Mouse (Mus musculus) liver, postnatal 0 days (tissue): Measurements from ENCODE around the gene Gnao1. TPM values are rescaled to one million over a fixed set of nuclear protein-coding genes. Genes with fewer than 3 reads are reported as not detected.

Experiments used
- ATAC-seq: fragments of 200-750 bp; cut with Nextera tagmentation; 2 replicates; pipeline ENCODE4 v1.8.0; 2017; ENCODE audit warnings: mild to moderate bottlenecking, moderate library complexity
- DNase-seq: peaks from one replicate; pipeline ENCODE4 v3.0.0-alpha.2; 2016
- H3K27ac ChIP-seq: fragments of 300-500 bp; sonication (generic); 2 replicates; pipeline ENCODE4 v1.5.1; 2014; ENCODE audit warnings: antibody characterized with exemption, moderate library complexity, mild to moderate bottlenecking, low read depth
- H3K27me3 ChIP-seq: fragments of 300-500 bp; sonication (generic); 2 replicates; pipeline ENCODE4 v1.6.1; 2014; ENCODE audit warnings: low read length, control low read depth, mixed read lengths; ENCODE audit not compliant: insufficient read depth
- H3K36me3 ChIP-seq: fragments of 300-500 bp; sonication (generic); replicated peaks from 2 replicates; pipeline ENCODE4 v1.6.1; 2014; ENCODE audit warnings: mild to moderate bottlenecking, control low read depth, low read length, moderate library complexity, mixed read lengths; ENCODE audit not compliant: insufficient read depth
- H3K4me1 ChIP-seq: fragments of 300-500 bp; sonication (generic); 2 replicates; pipeline ENCODE4 v1.6.1; 2014; ENCODE audit warnings: antibody characterized with exemption, mild to moderate bottlenecking, control low read depth; ENCODE audit not compliant: insufficient read depth
- H3K4me2 ChIP-seq: fragments of 300-500 bp; sonication (generic); 2 replicates; pipeline ENCODE4 v1.6.1; 2014; ENCODE audit warnings: low read depth, mild to moderate bottlenecking, low read length, moderate library complexity, mixed read lengths
- H3K4me3 ChIP-seq: fragments of 300-500 bp; sonication (generic); 2 replicates; pipeline ENCODE4 v1.5.1; 2014; ENCODE audit warnings: low read depth, low read length
- H3K9ac ChIP-seq: fragments of 300-500 bp; sonication (generic); replicated peaks from 2 replicates; pipeline ENCODE4 v1.6.1; 2014; ENCODE audit warnings: mild to moderate bottlenecking, moderate library complexity
- H3K9me3 ChIP-seq: fragments of 300-500 bp; sonication (generic); 2 replicates; pipeline ENCODE4 v1.6.1; 2016; ENCODE audit warnings: mild to moderate bottlenecking, control low read depth, low read length, mixed read lengths
- CTCF ChIP-seq: sonication (generic); IDR thresholded peaks from 2 replicates; pipeline ENCODE4 v1.5.1; 2016; ENCODE audit warnings: antibody characterized with exemption, low read depth
- EP300 ChIP-seq: IDR thresholded peaks from 2 replicates; pipeline ENCODE4 v1.6.1; 2016; ENCODE audit warnings: antibody characterized with exemption, low read depth, mild to moderate bottlenecking
- WGBS: fragments of 180-500 bp; shearing (Covaris S2); extraction: QIAGEN DNeasy Blood & Tissue Kit; methylation state at CpG from one replicate; pipeline ENCODE4 v1.1.7; 2014; ENCODE audit not compliant: insufficient replicate concordance; 5-methylcytosine and 5-hydroxymethylcytosine counted together
- polyA plus RNA-seq: library from polyadenylated mRNA; unstranded; fragments of >200 nt; fragmentation: Nextera tagmentation; extraction: Ambion mirVana; gene quantifications from 2 replicates; pipeline ENCODE4 v1.2.1, GENCODE M21; 2015

Gnao1 gene
- polyA plus RNA-seq, 1 experiment from 2014 or later: 0.08 TPM

DNA sequence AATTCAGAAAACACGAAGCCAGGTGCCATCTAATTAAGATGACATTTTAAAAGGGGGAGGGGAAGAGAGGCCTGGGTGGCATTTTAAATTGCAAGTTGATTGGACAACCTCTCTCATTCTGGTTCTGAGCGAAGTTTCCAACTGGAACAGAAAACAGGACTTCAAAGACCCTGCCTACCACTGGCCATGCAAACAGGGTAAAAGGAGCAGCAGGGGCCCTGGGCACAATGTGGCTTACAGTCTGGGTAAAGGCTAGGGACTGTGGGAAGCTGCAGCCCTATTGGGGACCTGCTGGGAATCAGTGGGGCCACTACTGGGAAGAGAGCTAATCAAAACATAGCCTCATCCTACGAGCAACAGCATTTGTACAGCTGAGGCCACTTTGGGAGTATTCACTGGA is 115.7 kb downstream of the Gnao1 start:
- Histone ChIP-seq H3K9ac (no peak overlapping the region), H3K27me3 (no peaks in the 10 kb centered on the region), H3K36me3 (no peaks in the 10 kb centered on the region), H3K27ac (no peak overlapping the region), H3K4me3 (no peak overlapping the region), H3K4me1 (no peaks in the 10 kb centered on the region), H3K4me2 (no peak overlapping the region), H3K9me3 (no peaks in the 10 kb centered on the region)
- DNase-seq (no peak), ATAC-seq (no peak)
- WGBS: 40% methylated on average over 3 of the region's 3 CpGs
- TF ChIP-seq EP300: no peak
- TF ChIP-seq CTCF: no peak

DNA sequence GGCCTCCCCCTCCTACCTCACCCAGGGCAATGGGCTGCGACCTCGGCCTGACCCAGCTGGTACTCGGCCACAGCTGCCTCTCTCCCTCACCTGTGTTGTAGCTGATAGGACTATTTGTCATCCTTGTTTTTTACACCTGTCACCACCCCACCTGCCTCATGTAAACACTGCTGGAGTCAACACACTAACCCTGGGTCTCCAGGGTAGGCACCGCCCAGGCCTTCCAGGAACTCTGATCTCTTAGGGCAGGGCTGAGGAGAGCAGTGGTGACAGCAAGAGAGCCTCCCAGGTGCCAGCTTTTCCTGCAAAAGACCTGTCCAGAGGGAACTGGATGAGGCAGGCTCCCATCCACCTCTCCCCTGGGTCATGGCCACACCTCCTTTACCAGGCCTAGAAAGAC is 119.5 kb downstream of the Gnao1 start:
- Histone ChIP-seq H3K4me3 (no peak overlapping the region), H3K9me3 (no peaks in the 10 kb centered on the region), H3K4me2 (no peak overlapping the region), H3K4me1 (no peaks in the 10 kb centered on the region), H3K27ac (no peak overlapping the region), H3K36me3 (no peaks in the 10 kb centered on the region), H3K27me3 (no peaks in the 10 kb centered on the region), H3K9ac (no peak overlapping the region)
- ATAC-seq: no peak
- no peak for DNase-seq
- TF ChIP-seq EP300 (no peak), CTCF (no peak)
- WGBS: 77% methylated on average over 4 of the region's 4 CpGs

DNA sequence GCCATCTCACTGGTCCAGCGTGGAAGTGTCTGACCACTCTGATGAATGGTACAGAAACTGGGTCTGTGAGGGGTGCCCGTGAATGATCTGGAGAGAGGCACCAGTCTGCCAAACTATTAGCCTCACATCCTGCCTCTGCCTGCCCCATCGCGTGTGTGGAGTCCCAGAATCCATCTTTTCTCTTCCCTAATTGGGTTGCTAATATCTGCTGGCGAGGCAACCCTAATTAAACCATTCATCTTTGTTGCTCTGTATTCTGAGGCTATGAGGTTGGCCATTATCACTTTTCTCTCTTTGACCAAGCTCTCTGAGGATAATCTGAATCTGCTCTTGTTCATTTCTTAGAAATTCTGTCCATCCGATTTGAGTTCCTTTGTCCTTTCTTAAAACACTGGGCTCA is 121.6 kb downstream of the Gnao1 start:
- Histone ChIP-seq H3K27ac (no peak overlapping the region), H3K9ac (no peak overlapping the region), H3K4me3 (no peak overlapping the region), H3K9me3 (no peaks in the 10 kb centered on the region), H3K4me1 (no peaks in the 10 kb centered on the region), H3K36me3 (no peaks in the 10 kb centered on the region), H3K27me3 (no peaks in the 10 kb centered on the region), H3K4me2 (no peak overlapping the region)
- WGBS: 79% methylated on average over 6 of the region's 6 CpGs
- DNase-seq (no peak), ATAC-seq (no peak)
- TF ChIP-seq EP300 (no peak), CTCF (no peak)

DNA sequence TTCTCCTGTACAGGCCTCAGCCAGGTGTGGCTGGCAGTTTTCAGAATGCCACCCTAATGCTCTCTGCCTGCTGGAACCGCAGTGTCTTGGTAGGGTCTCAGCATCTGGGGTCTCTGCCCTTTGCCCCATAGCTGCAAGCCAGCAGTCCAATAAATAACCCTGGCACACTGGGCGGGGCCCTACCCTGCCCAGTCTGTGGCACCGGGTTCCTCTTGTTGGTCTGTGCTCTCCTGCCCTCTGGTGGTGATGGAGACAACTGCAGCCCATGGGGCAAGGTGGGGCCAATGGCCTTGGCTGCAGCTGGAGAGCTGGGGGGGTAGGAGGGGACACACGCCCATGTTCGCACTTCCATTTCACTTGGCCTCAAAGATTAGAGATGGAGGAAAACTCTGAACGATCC is 123.1 kb downstream of the Gnao1 start:
- H3K27ac ChIP-seq: no peak overlapping the region
- no peaks in the 10 kb centered on the region for H3K9me3 ChIP-seq
- TF ChIP-seq CTCF: peak; percentile 97
- no peak for TF ChIP-seq EP300
- DNase-seq (peak; percentile 86), ATAC-seq (peak; percentile 41; the same call in 1 of the 2 replicates)
- no peaks in the 10 kb centered on the region for H3K27me3 ChIP-seq
- no peak overlapping the region for H3K9ac ChIP-seq
- H3K4me3 ChIP-seq: no peak overlapping the region
- no peaks in the 10 kb centered on the region for H3K36me3 ChIP-seq
- H3K4me2 ChIP-seq: no peak overlapping the region
- no peaks in the 10 kb centered on the region for H3K4me1 ChIP-seq
- WGBS: 25% methylated on average over 6 of the region's 6 CpGs

DNA sequence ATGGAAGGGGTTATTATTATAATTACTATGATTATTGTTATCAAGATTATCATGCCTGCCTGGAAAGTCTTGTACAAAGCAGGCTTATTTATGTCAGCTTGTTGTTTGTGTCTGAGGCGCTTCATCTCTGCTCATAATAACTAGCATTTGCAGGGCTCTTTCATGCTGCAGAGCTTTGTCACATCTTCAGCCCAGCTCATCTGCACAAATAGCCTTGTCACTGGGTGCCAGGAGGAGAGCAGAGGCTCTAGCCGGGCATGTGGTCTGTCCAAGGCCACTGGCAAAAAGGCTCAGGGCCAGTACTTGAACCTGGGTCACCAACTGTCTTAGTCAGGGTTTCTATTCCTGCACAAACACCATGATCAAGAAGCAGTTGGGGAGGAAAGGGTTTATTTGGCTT is 123.5 kb downstream of the Gnao1 start:
- no peaks in the 10 kb centered on the region for H3K9me3 ChIP-seq
- no peak overlapping the region for H3K4me3 ChIP-seq
- WGBS: 63% methylated on average over 2 of the region's 2 CpGs
- H3K36me3 ChIP-seq: no peaks in the 10 kb centered on the region
- DNase-seq: no peak
- no peaks in the 10 kb centered on the region for H3K27me3 ChIP-seq
- H3K4me2 ChIP-seq: no peak overlapping the region
- ATAC-seq: no peak
- H3K9ac ChIP-seq: no peak overlapping the region
- TF ChIP-seq EP300 (no peak), CTCF (no peak)
- no peak overlapping the region for H3K27ac ChIP-seq
- H3K4me1 ChIP-seq: no peaks in the 10 kb centered on the region

DNA sequence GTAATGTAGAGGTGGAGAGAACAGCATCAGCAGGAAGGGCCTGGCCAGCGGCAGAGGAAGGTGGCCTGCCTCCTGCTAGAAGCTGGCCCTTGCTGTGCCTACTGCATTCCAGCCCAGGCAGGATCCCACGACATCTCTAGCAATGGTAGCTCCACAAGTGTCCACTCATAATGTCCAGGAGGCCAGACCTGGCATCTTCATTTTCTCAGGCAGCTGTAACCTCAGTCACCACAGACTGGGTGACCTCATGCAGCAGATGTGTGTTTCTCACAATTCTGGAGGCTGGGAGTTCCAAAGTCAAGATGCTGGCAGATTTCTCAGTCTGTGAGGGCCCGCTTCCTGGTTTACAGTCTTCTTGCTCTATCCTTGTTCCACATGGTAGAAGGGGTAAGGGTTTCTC is 128.4 kb downstream of the Gnao1 start:
- Histone ChIP-seq H3K4me2 (no peak overlapping the region), H3K4me3 (no peak overlapping the region), H3K9me3 (no peaks in the 10 kb centered on the region), H3K36me3 (no peaks in the 10 kb centered on the region), H3K9ac (no peak overlapping the region), H3K4me1 (no peaks in the 10 kb centered on the region), H3K27me3 (no peaks in the 10 kb centered on the region), H3K27ac (no peak overlapping the region)
- ATAC-seq (no peak), DNase-seq (no peak)
- no peak for TF ChIP-seq EP300
- TF ChIP-seq CTCF: no peak
- 66% methylated on average over 3 of the region's 3 CpGs for WGBS
